Mouse (Mus musculus): ENCODE results near the gene Rgs1. TPM values are rescaled to one million over a fixed set of nuclear protein-coding genes. Genes with fewer than 3 reads are reported as not detected.

Gene Rgs1
- total RNA-seq, 1 experiment from 2014 or later, result 1,158 TPM

- no peak for ATAC-seq (replicated peaks; ENCODE audit: insufficient number of reproducible peaks, low FRiP score, low TSS enrichment, poor library complexity, severe bottlenecking)
These were observed 46.1 kb downstream of the Rgs1 start for GRCm38 (mm10) chr1:144202939-144203338.

GRCm38 (mm10) chr1:144200496-144200895 lies 48.5 kb downstream of the Rgs1 start:
- peak; percentile 88 for ATAC-seq (replicated peaks; ENCODE audit: insufficient number of reproducible peaks, low FRiP score, low TSS enrichment, poor library complexity, severe bottlenecking)

- no peak for ATAC-seq (replicated peaks; ENCODE audit: insufficient number of reproducible peaks, low FRiP score, low TSS enrichment, poor library complexity, severe bottlenecking)
These were observed 49.5 kb downstream of the Rgs1 start for GRCm38 (mm10) chr1:144199538-144199937.

- peak; percentile 52; the same call in 1 of the 2 replicates for ATAC-seq (replicated peaks; ENCODE audit: insufficient number of reproducible peaks, low FRiP score, low TSS enrichment, poor library complexity, severe bottlenecking)
These were observed 51.4 kb downstream of the Rgs1 start for GRCm38 (mm10) chr1:144197684-144198083.

Other genes starting within 250 kb of the Rgs1 start
- gene Rgs2, start 245.1 kb downstream of the Rgs1 start, total RNA-seq (2017), result 463 to 869 TPM (median 773 TPM) in 3 replicates
- not detected in 3 replicates for gene Rgs13, start 71.9 kb downstream of the Rgs1 start, total RNA-seq (2017)

Data from monocyte, adult 5-6 weeks (primary cell).